Mouse (Mus musculus): Measurements from ENCODE around the gene Palm3.

DNA sequence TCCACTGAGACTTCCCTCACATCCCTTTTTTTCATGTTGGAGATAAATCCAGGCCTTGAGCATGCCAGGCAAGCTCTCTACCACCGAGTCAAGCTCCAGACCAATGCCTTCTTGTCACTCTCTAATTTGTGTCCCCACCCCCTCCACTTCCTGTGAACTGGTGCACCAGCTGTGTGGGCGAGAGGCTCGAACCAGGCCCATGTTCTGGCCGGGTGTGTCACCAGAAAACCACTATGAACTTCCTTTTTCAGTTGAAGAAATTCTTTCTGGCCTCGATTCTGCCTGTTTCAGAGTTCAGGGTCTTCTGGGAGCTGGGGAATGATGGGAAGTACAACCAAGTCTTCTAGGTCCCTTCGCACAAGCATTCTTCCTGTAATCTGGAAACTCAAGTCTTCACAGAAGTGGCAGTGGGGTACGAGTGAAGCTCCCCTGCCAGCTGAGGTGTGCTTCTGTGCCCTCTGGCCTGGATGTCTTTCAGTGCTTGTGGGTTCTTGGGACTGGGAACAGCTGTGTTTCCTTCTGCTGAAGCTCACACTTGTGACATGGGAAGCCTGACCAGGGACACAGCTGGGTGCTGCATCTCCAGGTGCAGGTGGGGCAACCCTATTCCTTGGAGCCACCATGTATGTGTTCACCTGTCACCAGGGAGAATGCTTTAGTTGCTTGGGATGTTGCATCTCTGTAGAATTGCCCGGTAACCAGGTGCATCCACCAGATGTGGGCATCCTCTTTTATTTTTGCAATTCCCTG lies 42.8 kb downstream of the Palm3 start:
- no peak for TF ChIP-seq CTCF (IDR thresholded peaks at IDR 0.05)
- TF ChIP-seq EP300 (IDR thresholded peaks at IDR 0.05): no peak

All from lung, postnatal 0 days (tissue).